Mouse (Mus musculus): ENCODE data around the gene Rxfp4.

GRCm38 (mm10) chr3:88626316-88626715 lies 26.6 kb downstream of the Rxfp4 start:
- no peak for TF ChIP-seq GATA1 (IDR thresholded peaks at IDR 0.05; ENCODE audit: low read length)
- no peak for TF ChIP-seq TAL1 (IDR thresholded peaks at IDR 0.05; ENCODE audit: low read length)

All from erythroblast, embryonic 14.5 days (primary cell).